Mouse (Mus musculus): ENCODE measurements at regions not wholly inside any gene's neighbourhood (a gene's known extent, or its start where the extent isn't known, plus 50 kb on each side); places are given as distances from the start of the nearest gene placed in this dataset.
A peak's percentile ranks its signal among the peaks of the same experiment; 100 is the strongest.

DNA sequence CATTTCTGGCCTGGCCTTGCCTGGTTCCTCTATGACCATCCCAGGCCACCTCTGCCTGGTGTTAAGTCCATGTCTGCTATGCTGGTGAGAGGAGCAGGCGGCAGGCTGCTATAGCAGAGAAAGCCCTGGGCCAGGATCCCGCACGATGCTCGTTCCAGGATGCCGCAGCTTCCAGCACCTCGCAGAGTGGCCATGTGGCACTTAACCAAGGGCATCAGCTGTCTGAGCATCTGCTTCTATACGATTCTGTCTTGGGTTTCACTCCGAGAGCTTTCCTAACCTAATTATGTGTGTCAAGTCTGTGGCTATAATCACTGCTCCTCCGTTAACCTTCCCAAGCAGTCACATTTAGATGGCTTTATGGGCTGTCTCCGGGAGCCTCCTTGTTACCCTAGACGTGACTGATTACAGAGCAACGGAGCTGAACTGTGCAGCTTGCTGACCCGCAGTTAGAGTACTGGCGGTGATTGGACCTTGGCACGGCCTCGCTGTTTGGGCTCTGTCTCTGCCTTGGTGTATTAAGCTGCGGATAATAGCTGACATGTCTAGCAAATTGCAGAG, 64.4 kb downstream of the Ackr3 start:
- peak; percentile 55 for DNase-seq

DNA sequence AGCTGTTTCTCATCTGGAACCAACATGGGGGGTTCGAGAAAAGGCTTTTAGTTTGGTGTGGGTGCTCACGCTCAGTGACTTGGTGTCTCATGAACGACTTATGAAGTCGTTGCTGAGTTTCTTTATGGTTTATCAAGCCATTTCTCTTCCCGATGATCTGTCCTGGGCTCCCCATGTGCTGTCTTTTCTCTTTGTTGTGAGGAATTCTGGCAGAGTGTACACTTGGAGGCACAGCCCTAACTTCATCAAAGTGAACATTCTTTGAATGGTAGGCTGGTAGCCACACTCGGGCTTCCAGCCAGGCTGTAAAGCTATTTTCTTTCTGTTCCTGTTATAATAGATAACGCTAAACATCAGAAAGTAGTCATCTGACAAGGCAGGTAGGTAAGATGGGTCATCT, 65.2 kb downstream of the Ackr3 start:
- DNase-seq: no peak

DNA sequence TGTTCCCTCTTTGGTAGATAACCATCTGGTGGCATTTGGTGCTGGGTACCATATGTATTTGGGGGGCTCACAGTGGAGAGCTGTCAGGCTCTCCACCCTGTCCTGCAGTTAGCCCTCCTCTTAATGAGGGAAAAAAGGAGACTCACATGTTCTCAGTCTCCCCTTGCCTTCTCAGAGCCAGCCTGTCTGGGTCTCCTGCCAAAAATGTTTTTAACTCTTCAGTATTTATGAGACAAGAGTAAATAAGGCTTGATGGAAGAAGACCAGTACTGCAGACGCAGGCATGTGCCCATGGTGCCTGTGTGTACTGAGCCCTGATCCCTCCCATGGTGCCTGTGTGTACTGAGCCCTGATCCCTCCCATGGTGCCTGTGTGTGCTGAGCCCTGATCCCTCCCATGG, 66.1 kb downstream of the Ackr3 start:
- DNase-seq: no peak

DNA sequence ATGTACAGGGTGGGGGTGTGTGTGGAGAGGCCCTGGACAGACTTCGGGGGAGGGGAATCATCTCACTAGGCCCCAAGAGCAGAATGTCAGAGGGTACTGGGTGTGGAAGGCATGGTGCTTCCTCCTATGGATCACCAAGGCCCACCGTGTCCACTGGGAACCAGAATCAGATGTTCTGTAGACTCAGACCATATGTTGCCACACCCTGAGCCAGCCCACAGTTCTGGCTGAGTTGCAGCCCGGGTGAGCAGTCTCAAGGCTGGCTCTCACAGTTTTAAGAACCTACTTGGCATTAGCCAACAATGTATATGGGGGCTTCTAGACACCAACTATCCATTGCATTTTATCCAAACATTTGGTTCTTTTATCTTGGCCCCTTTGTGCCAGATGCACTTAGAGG, 67.5 kb downstream of the Ackr3 start:
- no peak for DNase-seq

DNA sequence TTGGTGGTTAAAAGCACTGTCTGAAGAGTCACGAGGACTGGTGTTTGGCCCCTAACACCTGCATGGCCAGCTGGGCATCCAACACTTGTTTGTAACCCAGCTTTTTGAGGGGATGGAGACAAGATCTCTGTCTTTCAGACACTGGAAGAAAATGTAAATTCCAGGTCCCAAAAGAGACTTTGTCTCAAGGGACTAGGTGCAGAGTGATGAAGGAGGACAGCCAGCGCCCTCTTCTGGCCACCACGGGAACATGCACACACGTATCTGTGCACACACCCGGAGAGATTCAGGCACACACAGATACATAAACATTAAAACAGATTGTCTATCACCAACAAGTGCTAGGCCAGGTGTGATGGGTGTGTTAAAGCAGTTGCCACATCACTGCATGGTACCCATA, 68.6 kb downstream of the Ackr3 start:
- DNase-seq: no peak

DNA sequence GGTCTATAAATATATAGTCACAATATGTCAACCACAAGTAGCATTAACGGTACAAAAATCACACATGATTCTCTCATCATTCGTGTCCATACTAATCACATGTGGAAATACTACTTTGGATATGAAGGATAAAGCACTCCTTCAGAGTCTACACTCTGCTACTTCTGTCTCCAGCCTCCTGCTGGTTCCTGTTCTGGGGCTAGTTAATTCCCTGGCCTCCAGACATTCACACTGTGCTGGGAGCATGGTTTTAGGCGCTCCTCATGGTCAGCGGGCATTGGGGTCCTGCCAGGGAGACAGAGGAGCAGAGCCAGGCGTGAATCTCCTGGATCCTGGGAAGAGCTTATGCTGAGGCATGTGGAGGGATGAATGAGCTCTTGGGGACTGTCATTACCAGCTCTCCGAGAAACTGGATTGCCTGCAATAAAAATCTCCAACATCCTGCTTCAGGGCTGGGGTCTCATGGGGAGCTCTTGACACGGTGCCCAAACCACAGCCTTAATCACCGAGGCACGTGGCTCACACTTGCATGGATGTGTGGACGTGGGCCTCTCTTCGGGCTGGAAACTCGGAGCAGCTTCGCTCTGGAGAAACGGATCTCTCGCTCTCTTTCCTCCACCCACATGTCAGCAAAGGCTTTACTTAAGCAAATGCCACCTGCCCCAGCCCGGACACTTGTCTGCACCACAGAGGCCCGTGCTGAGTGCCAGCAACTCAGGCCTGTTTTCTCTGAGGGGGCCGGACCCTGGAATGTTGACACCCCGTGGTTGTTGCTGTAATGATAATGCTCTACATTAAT, 69.2 kb downstream of the Ackr3 start:
- DNase-seq: no peak

DNA sequence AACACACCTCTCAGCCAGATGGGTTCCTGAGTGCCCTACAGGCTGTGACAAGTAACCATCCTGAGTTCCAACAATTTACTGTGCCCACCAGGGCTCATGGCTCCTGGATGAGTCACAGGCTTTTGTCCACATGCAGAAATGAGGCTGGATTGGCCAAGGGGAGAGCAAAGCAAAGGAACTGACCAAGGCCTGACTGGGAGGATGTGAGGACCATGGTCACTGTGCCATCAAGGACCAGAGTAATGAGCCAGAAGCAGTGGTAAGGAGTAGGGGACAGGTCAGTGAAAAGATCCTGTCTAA, 69.8 kb downstream of the Ackr3 start:
- no peak for DNase-seq

DNA sequence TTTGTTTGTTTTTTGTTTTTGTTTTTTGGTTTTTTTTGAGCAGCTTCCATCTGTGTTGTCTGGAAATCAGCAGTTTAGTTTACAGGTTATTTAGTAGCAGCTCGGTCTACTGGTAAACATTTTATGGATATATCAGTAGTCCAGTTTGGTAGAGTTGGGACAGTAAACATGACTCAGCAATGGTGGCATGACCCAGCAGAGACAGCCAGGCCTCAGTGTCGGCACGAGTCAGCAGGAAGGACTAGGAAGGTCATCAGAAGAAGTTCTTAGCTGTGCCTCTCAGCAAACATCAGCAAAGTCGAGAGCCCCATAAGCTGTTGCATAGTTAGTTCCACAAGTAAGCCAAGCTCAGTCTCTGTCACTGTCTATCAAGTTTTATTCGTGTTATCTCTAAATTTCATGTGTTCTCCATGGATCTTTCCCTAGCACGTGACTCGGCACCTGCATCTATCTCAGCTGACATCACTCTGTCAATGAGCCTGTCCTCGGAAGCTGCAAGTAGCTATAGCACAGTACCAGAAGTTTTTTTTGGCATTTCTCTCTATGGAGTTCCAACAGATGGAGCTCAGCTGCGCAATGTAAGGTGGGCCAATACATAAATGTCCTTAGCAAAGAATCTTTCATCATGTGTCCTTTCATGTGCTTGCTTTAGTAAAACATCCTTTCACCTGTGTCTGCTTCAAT, 71.3 kb downstream of the Ackr3 start:
- no peak for DNase-seq

DNA sequence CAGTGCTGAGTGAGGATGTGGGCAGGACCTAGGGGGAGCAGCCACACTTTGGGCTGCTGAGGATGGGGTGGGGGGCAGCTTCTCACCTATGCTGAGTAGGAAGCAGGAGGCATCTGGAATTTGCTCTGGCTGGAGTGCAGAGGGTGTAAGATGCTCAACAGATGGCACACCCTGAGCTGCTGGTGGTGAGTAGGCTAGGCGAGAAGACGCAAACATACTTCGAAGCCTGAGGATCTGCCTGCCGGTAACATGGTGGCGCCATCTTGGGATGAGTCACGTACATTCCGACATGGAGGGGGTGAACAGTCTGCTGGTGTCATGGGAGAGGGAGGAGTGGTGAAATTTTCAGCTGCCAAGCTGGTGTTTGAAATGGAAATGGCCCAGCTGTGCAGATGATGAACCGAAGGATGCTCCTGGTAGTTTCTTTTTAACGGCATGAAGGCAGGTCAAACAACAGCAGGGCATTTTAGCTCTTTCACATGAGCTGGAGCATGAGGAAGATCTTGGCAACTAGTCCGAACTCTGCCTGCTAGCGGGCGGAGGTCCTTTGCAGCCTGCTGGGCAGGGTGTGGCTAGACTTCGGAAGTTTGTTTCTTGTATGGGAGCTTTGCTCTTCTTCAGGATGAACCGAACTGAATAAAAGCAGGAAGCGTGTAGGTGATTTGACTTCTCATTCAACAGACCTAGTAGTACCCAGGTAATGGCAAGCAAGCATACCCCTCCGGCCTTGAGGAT, 72.2 kb downstream of the Ackr3 start:
- no peak for DNase-seq

DNA sequence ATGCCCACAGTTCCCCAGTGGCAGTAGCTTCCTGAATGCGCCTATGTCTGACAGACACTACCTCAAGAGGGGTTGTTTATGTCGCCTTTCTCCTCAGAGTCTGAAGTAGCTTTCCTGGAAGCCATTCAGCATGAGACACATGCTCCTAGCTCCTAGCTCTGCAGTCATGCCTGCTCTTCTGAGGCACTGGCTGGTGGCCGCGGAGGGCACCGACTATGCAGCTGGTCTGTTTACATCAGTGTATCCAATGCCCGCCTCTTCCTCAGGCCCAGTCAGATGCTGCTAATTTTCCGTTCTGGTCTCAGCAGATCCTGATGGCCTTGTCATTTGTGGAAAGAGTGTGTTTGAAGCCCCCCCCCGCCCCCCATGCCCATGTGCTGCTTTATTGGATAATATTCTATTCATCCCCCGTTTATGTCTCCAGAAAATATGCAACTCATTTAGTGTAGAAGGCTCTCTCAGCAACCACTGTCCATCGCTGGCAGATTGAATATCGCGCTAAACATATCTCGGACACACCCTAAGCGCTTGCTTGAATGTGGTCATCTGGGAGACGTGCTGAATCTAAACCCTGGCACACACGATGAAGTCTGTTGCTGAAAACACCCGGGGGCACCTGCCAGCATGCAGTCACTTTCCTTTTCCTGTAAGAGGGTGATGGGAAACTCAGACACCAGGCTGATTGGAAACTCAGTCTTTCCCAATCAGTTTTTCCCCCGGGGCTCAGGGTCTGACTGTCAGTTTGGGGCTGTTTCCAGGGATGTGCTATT, 73.9 kb downstream of the Ackr3 start:
- no peak for DNase-seq

DNA sequence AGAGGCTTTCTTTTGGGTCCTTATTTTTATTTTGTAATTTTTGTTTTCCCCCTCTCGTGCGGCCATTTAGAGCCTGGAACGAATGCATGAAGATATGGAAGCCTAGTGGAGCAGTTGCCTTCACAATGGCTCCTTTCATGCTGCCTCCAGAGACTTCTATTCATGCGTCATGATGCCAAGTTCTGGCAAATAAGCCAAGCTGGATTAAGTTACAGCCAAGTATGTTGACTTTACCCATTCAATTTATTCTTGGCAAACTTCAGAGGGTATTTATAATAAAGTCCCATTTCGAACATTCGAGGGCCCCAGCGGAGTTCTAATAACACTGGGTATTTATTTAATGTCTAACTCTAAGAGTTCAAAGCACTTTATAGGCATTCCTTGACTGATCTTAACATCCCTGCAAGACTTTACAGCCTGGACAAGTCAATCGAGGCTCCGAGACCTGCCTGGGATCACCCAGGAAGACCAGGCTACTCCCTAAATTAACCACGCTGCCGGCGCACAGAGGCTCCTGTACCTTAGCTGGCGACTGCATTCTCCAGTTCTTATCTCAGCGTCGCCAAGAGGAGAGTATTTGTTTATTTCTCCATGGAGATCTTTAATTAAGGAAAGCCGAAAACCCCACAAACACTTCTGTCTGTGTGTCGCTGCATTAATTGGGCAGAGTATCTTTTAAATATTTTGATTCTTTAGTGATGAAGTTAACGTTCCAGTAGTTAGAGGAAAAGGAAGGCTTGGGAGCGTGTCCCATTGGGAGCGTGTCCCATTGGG, 75.5 kb downstream of the Ackr3 start:
- no peak for DNase-seq

DNA sequence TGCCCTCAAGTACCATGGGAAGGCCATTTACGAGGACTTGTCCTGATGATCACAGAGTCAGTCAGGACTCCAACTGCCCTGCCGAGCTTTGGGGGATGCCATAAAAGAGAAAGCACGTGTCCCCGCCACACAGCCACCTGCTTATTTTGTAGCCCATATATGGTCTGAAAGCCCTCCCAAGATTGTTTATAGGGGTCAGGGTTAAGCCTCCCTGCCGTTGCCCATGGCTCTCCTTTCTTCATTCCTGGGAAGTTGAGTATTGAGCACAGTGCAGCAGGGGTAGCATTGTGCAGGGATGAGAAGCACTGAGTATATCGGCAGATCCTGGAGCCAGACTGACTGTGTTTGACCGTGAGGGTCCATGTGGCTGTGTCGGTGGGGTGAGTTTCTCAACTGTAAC, 76.4 kb downstream of the Ackr3 start:
- DNase-seq: no peak

DNA sequence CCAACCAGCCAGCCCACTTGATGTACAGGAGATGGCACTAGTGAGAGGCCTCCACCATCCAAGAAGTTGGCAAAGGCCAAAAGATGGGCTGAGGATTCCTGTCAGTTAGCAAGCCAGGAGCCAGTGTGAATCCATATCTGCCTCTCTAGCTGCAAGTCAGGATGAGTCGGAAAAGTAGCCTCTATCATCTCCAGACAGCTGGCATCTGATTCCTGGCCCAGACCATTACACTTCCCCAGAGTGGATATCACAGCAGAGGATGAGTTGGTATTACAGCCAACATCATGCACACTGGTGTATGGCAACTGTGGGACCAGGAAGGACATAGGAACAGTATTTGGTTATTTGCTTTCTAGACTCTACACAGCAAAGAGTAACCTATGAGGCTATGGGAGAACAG, 77.5 kb downstream of the Ackr3 start:
- no peak for DNase-seq

DNA sequence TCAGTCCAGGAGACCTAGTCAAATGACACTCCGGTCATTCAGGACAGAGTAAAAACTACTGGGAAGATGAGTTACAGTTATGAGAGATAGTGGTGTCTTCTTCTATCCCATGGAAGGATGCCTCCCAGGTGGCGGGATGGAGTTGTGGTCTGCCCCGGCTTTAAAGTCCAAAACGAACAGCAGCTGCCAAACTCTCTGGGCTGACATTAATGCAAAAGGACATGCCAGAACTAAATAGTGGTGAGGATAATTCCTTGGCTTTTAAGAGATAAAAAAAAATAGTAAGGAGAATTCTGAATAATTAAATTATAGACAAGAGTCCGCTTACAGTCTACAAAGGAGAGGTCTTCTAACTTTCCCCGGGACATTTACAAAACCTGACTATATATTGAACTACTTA, 78.2 kb downstream of the Ackr3 start:
- no peak for DNase-seq

DNA sequence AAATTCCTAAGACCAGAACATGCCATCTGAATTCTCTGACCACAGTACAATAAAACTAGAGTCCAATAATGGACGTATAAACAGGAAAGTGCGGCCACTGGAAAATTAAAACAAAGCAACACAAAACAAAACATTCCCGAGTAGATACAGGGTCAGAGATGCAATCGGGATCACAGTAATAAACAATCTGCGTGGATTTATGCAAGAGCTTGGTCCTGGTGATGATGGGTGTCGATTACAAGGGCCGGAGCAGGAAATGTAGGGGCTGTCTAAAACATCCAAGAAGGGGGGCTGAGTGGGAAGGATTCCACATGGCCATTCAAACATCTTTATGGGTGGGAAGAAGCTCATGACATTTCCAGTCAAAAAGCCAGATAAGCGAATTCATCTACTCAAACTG, 78.6 kb downstream of the Ackr3 start:
- no peak for DNase-seq

DNA sequence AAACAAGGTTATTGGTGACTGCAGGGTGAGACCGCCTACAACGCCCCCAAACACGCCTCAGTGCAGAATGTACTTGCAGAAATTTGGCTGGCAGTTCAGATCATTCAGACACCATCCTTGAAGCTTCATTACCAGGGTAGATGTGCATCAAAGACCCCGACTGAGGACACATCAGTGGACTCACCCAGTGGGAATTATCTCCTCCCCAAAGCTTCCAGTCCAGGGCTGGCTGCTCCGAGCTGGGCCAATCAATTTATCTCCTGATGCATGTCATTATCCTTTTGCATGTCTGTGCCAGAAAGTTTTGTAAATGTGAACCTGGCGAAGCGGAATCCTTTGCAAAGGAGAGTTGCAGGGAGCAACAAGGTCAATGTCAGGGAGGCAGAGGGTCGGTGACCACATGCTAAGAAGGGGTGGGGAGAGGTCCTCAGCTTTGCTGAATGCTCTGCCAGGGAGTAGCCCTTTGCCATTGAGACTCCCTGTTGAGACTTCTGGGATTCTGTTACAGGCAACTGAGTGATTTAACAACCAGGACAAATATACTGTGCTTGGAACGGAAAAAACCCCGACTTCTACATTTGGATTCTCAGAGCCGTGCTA, 79.5 kb downstream of the Ackr3 start:
- DNase-seq: no peak

DNA sequence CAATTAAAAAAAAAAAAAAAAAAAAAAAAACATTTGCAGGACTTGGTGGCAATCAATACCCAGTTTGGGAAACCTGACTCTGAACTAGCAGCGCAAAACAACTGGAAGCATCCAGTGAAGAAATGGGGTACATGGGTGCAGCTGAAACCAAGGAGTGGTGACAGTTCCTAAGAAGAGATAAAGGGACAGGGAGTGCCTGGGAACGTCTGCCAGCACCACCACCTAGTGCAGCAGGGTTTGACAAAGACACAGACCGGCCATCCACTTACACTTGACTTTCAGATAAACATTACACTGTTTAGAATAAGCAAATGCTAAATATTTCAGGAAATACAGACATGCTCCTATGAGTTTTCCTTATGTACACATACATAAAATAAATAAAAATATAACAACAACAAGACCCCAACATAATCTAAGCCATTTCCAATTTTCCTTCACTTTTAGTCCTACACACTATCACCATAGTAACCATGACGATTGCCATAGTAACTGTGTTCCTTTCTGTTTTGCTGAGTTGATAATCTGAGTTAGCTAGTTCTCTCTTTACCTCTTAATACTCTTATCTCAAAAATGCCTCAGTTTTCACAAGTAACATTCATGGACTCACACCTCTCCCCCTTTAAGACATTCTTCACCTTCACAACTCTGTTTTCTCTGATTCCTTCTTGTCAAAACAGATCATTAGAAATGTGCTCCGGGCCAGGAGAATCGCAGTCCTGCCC, 80.3 kb downstream of the Ackr3 start:
- no peak for DNase-seq

DNA sequence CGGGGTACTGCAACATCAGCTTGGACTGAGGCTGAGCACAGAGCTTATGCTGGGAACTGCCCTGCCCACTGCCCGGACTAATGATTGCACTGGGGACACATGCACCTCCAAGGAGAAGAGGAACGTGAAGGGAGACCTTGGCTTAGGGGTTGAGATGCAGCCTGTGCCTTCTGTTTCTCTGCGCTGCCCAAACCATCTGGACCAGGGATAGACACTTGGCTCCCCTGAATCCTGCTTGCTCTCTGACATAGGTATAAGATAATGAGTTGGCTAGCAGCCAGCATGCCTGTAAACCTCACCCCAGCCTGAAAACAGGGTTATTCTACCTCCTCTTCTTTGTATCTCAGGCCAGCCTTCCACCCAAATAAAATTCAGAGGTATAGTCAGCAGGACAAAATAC, 81.5 kb downstream of the Ackr3 start:
- DNase-seq: no peak

DNA sequence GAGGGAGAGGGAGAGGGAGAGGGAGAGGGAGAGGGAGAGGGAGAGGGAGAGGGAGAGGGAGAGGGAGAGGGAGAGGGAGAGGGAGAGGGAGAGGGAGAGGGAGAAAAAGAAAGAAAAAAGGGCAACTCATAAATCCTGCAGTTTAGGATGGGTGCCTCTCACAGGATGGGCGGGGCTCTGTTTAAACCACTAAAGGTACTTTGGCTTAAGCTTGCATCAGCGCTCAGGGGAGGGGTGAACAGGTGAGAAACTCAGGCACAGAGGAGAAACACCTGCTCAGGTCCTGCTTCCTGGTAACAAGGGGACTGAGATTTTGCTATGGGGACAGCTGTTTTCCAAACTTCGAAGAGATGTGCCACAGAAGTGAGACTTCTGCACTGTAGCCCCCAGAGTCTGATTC, 83.5 kb downstream of the Ackr3 start:
- DNase-seq: no peak

DNA sequence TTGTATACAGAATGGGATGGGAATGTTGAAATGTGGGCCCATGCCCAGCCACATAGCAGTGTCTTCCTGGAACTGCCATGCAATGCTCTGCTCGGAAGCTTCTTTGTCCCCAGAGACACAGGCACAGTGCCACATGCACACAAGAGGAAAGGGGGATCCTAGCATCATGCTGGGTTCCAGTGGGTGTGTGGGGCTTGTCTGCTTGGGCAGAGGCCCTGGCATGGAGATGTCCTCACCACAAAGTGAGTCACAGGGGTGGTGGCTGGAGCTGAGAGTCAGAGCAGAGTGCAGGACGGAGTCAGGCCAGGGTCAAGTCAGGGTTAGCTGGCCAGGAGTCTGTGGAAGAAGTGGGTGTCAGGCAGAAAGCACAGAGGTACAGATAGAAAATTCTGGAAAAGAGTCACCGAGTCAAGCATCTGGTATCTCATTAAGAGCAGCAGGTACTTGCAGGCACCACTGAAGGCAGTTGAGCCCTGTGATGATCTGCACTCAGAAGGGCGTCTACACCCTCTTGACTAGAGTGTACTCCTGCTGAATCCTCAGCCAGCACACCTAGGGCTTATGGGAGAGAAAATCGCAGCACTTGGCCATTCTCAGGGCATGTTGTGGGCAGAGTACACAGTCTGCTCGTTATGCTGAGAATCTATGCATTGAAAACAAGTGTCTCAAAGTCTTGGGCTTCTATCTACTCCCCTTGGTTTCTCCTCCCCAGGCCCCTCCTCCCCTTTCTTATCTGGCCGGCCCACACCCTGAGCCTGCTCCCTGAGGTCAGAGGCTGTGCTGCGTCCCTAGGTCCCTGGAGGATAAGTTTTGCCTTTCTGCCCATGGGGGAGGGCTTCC, 85.3 kb downstream of the Ackr3 start:
- no peak for DNase-seq
